Mouse (Mus musculus): ENCODE measurements around the gene Tpt1.
A peak's percentile ranks its signal among the peaks of the same experiment; 100 is the strongest.

DNA sequence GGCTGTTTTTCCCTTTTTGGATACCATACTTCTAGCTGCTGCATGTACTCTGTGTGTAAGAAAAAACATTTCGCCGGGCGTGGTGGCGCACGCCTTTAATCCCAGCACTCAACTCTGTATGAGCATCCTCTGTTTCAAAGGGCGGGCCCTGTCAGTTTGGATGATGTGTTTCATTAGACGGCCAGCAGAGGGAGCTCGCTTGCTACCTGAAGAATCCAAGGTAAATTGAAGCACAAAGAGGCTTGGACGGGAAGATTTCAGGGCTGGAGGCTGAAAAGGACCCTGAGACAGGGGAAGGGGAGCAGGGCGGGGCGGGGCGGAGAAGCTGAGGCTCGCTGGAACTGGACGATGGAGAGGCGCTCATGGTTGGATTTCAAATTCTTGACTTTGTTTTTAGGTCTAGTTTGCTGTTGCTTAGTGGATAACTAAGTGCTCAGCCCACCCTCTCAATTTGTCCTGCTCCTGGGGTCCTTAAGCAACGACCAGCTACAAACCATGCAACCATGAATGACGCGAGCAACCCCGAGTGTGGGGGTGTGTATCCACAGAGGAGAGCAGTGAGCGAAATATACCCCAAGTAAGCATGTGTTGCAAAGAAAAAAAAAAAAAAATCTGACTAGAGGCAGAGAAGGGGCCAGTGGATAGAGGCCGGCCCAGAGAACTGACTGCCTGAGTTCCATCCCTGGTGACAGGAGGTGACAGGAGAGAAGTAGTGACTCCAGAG lies 31.6 kb downstream of the Tpt1 start:
- TF ChIP-seq POLR2A (IDR thresholded peaks at IDR 0.05; ENCODE audit: borderline replicate concordance, low read depth, low read length) (no peak), CTCF (IDR thresholded peaks at IDR 0.05; ENCODE audit: low read depth, low read length) (peak; percentile 87)

All from bone marrow macrophage, adult 2 months (primary cell).